Comparison of ENCODE assay signal across 29 mouse cellular contexts in genomic region chr2:32818208-32818607, GRCm38 (mm10). TPM values are rescaled to one million over a fixed set of nuclear protein-coding genes. Genes with fewer than 3 reads are reported as not detected.
A peak's percentile ranks its signal among the peaks of the same experiment; 100 is the strongest.
DNase-seq lines count a peak whose midpoint lies in the region; ATAC-seq and TF ChIP-seq lines count a peak whose summit lies in the region.
"Had no signal": no experiment of that assay in that cellular context is flagged by ENCODE, and none has a peak within 500 bp of the region (broad histone marks: within the 10 kb centered on the region; RNA-seq: fewer than 3 reads in every experiment).

No protein-coding gene starts in this region.

- TF ChIP-seq CTCF in layer of hippocampus, adult 2 months (conservative IDR thresholded peaks at IDR 0.05), result no peak
- TF ChIP-seq CTCF in forebrain, postnatal 0 days (IDR thresholded peaks at IDR 0.05; ENCODE audit: low read depth), result no peak

- ATAC-seq in forebrain, embryonic 15.5 days (replicated peaks), result no peak
- no peak for ATAC-seq in forebrain, embryonic 12.5 days (ENCODE audit: low FRiP score)
- no peak for ATAC-seq in forebrain, postnatal 0 days
- ATAC-seq: Patski had no signal

- peaks cover 46% of the 10 kb centered on the region for H3K36me3 ChIP-seq in forebrain, embryonic 15.5 days
- peaks cover 13% of the 10 kb centered on the region for H3K36me3 ChIP-seq in forebrain, embryonic 12.5 days (replicated peaks)
- peaks cover 49% of the 10 kb centered on the region for H3K36me3 ChIP-seq in forebrain, postnatal 0 days (ENCODE audit: insufficient read depth)

- no peak overlapping the region for H3K4me3 ChIP-seq in forebrain, embryonic 15.5 days
- no peak overlapping the region for H3K4me3 ChIP-seq in forebrain, embryonic 12.5 days (replicated peaks)
- no peak overlapping the region for H3K4me3 ChIP-seq in layer of hippocampus, adult 2 months
- H3K4me3 ChIP-seq in forebrain, postnatal 0 days (ENCODE audit: low read depth, low read length), result no peak overlapping the region
- H3K4me3 ChIP-seq: embryonic facial prominence, embryonic 12.5 days; embryonic facial prominence, embryonic 15.5 days; heart, adult 2 months; heart, embryonic 10.5 days; heart, embryonic 13.5 days; hindbrain, embryonic 12.5 days had no signal

- whole genome bisulfite sequencing in forebrain, embryonic 15.5 days, result 92% methylated on average over 5 of the region's 5 CpGs
- 88% methylated on average over 5 of the region's 5 CpGs for WGBS in forebrain, embryonic 12.5 days
- WGBS in forebrain, postnatal 0 days, result 96% methylated on average over 5 of the region's 5 CpGs

- H3K9me3 ChIP-seq in forebrain, embryonic 15.5 days, result no peaks in the 10 kb centered on the region
- H3K9me3 ChIP-seq in forebrain, embryonic 12.5 days, result no peaks in the 10 kb centered on the region
- no peaks in the 10 kb centered on the region for H3K9me3 ChIP-seq in forebrain, postnatal 0 days (ENCODE audit: low read length)
- H3K9me3 ChIP-seq: embryonic facial prominence, embryonic 12.5 days; embryonic facial prominence, embryonic 15.5 days; G1E; heart, embryonic 10.5 days; heart, embryonic 13.5 days; hindbrain, embryonic 12.5 days had no signal

- no peak overlapping the region for H3K4me2 ChIP-seq in forebrain, embryonic 15.5 days (replicated peaks)
- H3K4me2 ChIP-seq in forebrain, embryonic 12.5 days, result no peak overlapping the region
- H3K4me2 ChIP-seq in forebrain, postnatal 0 days (ENCODE audit: low read depth), result no peak overlapping the region
- H3K4me2 ChIP-seq: embryonic facial prominence, embryonic 12.5 days; embryonic facial prominence, embryonic 15.5 days; heart, embryonic 13.5 days; hindbrain, embryonic 12.5 days had no signal

- no peaks in the 10 kb centered on the region for H3K27me3 ChIP-seq in forebrain, embryonic 15.5 days
- H3K27me3 ChIP-seq in forebrain, embryonic 12.5 days, result no peaks in the 10 kb centered on the region
- no peaks in the 10 kb centered on the region for H3K27me3 ChIP-seq in forebrain, postnatal 0 days (ENCODE audit: insufficient read depth, low read length)
- H3K27me3 ChIP-seq: CH12.LX; embryonic facial prominence, embryonic 12.5 days; embryonic facial prominence, embryonic 15.5 days; heart, embryonic 13.5 days; hindbrain, embryonic 12.5 days; Patski had no signal

- DNase-seq in cerebellum, postnatal 10 days, result peak; percentile 54 to 58
- DNase-seq in cerebellum, adult 11 months, result no peak
- no peak for DNase-seq in layer of hippocampus, adult 2 months (ENCODE audit: low spot score in 2 of 2)
- DNase-seq in layer of hippocampus, adult 11-12 months (ENCODE audit: low spot score), result no peak
- DNase-seq in forebrain, postnatal 0 days, result no peak
- DNase-seq: adrenal gland, postnatal 10 days; adrenal gland, postnatal 36 days; B cell, adult 2 months; cerebellum, adult 8-10 months; gastrocnemius, postnatal 10 days; gastrocnemius, postnatal 36 days; heart, adult 2 months; heart, postnatal 14 days; heart, postnatal 4 days; kidney, adult 11 months; kidney, adult 8-10 months had no signal

- peak overlapping the region; percentile 88 for H3K27ac ChIP-seq in forebrain, embryonic 15.5 days (replicated peaks)
- no peak overlapping the region for H3K27ac ChIP-seq in forebrain, embryonic 12.5 days
- peak overlapping the region; percentile 80; the same call in 1 of the 2 replicates for H3K27ac ChIP-seq in layer of hippocampus, adult 2 months
- H3K27ac ChIP-seq in forebrain, postnatal 0 days (ENCODE audit: low read depth, low read length), result 0 out of 2 replicates have a peak overlapping the region, but pooled peaks have one; percentile 75
- H3K27ac ChIP-seq: embryonic facial prominence, embryonic 12.5 days; embryonic facial prominence, embryonic 15.5 days; heart, adult 2 months; heart, embryonic 10.5 days; heart, embryonic 13.5 days; hindbrain, embryonic 12.5 days had no signal

- H3K4me1 ChIP-seq in forebrain, embryonic 15.5 days, result peaks cover 14% of the 10 kb centered on the region
- peaks cover 9% of the 10 kb centered on the region for H3K4me1 ChIP-seq in forebrain, embryonic 12.5 days
- H3K4me1 ChIP-seq in forebrain, postnatal 0 days (ENCODE audit: insufficient read depth), result no peaks in the 10 kb centered on the region
- H3K4me1 ChIP-seq: embryonic facial prominence, embryonic 15.5 days had no signal

- no peak overlapping the region for H3K9ac ChIP-seq in forebrain, embryonic 15.5 days (replicated peaks)
- H3K9ac ChIP-seq in forebrain, embryonic 12.5 days, result no peak overlapping the region
- H3K9ac ChIP-seq in forebrain, postnatal 0 days, result no peak overlapping the region
- H3K9ac ChIP-seq: embryonic facial prominence, embryonic 12.5 days; embryonic facial prominence, embryonic 15.5 days; heart, embryonic 13.5 days; hindbrain, embryonic 12.5 days had no signal

RNA-seq across cellular contexts. Expression of gene Stxbp1, which starts 28.8 kb away (rescaled TPM):
- 191 and 197 TPM in 2 replicates for polyA plus RNA-seq in forebrain, embryonic 15.5 days (2015; fragmentation: Nextera tagmentation; extraction: Ambion mirVana)
- 68.5 and 73.5 TPM in 2 replicates for polyA plus RNA-seq in forebrain, embryonic 12.5 days (2016; fragmentation: Nextera tagmentation; extraction: Ambion mirVana)
- total RNA-seq in layer of hippocampus, adult 2 months (2021), result 100 to 1,000 TPM; 550 to 603 TPM
- 109 and 135 TPM in 2 replicates for total RNA-seq in forebrain, postnatal 0 days (2014; rRNA removed)
- 268 and 350 TPM in 2 replicates for polyA plus RNA-seq in forebrain, postnatal 0 days (2015; fragmentation: Nextera tagmentation; extraction: Ambion mirVana)

RNA-seq across cellular contexts. Expression of gene Cfap157, which starts 34.0 kb away (rescaled TPM):
- 0.61 and 1.0 TPM in 2 replicates for polyA plus RNA-seq in forebrain, embryonic 15.5 days (2015; fragmentation: Nextera tagmentation; extraction: Ambion mirVana)
- 0.15 and 0.45 TPM in 2 replicates for polyA plus RNA-seq in forebrain, embryonic 12.5 days (2016; fragmentation: Nextera tagmentation; extraction: Ambion mirVana)
- 1 to 10 TPM in 1 of 2 experiments, not detected in 1; 2.0 TPM for total RNA-seq in layer of hippocampus, adult 2 months (2021)
- total RNA-seq in forebrain, postnatal 0 days (2014; rRNA removed), result 1.0 and 1.2 TPM in 2 replicates
- polyA plus RNA-seq in forebrain, postnatal 0 days (2015; fragmentation: Nextera tagmentation; extraction: Ambion mirVana), result 0.94 and 2.8 TPM in 2 replicates
- total RNA-seq: adrenal gland, postnatal 10 days; adrenal gland, postnatal 36 days; CH12.LX; common myeloid progenitor, adult 5-6 weeks; gastrocnemius, adult 18-20 months; gastrocnemius, postnatal 10 days; gastrocnemius, postnatal 36 days; granulocyte monocyte progenitor cell, adult 5-6 weeks; heart, adult 2 months; heart, postnatal 4 days had no signal
- polyA plus RNA-seq: G1E had no signal

RNA-seq across cellular contexts. Expression of gene Ptrh1, which starts 42.6 kb away (rescaled TPM):
- 4.8 and 6.6 TPM in 2 replicates for polyA plus RNA-seq in forebrain, embryonic 15.5 days (2015; fragmentation: Nextera tagmentation; extraction: Ambion mirVana)
- polyA plus RNA-seq in forebrain, embryonic 12.5 days (2016; fragmentation: Nextera tagmentation; extraction: Ambion mirVana), result 3.9 and 5.3 TPM in 2 replicates
- total RNA-seq in layer of hippocampus, adult 2 months (2021), result 1 to 10 TPM; 5.9 to 6.4 TPM
- 2.4 and 5.5 TPM in 2 replicates for total RNA-seq in forebrain, postnatal 0 days (2014; rRNA removed)
- 4.0 and 4.8 TPM in 2 replicates for polyA plus RNA-seq in forebrain, postnatal 0 days (2015; fragmentation: Nextera tagmentation; extraction: Ambion mirVana)

RNA-seq across cellular contexts. Expression of gene Ttc16, which starts 42.8 kb away (rescaled TPM):
- polyA plus RNA-seq in forebrain, embryonic 15.5 days (2015; fragmentation: Nextera tagmentation; extraction: Ambion mirVana), result 0.61 and 0.66 TPM in 2 replicates
- polyA plus RNA-seq in forebrain, embryonic 12.5 days (2016; fragmentation: Nextera tagmentation; extraction: Ambion mirVana), result 0.46 and 0.67 TPM in 2 replicates
- total RNA-seq in layer of hippocampus, adult 2 months (2021), result under 1 TPM; 0.69 to 0.82 TPM
- total RNA-seq in forebrain, postnatal 0 days (2014; rRNA removed), result 1.00 and 1.8 TPM in 2 replicates
- 0.68 and 1.2 TPM in 2 replicates for polyA plus RNA-seq in forebrain, postnatal 0 days (2015; fragmentation: Nextera tagmentation; extraction: Ambion mirVana)
- total RNA-seq: common myeloid progenitor, adult 5-6 weeks; gastrocnemius, postnatal 36 days had no signal

RNA-seq across cellular contexts. Expression of gene Fam129b, which starts 57.7 kb away (rescaled TPM):
- 33.5 TPM in 2 replicates for polyA plus RNA-seq in forebrain, embryonic 15.5 days (2015; fragmentation: Nextera tagmentation; extraction: Ambion mirVana)
- polyA plus RNA-seq in forebrain, embryonic 12.5 days (2016; fragmentation: Nextera tagmentation; extraction: Ambion mirVana), result 24.6 and 27.3 TPM in 2 replicates
- 10 to 100 TPM; 14.5 to 14.9 TPM for total RNA-seq in layer of hippocampus, adult 2 months (2021)
- 38.1 and 43.9 TPM in 2 replicates for total RNA-seq in forebrain, postnatal 0 days (2014; rRNA removed)
- polyA plus RNA-seq in forebrain, postnatal 0 days (2015; fragmentation: Nextera tagmentation; extraction: Ambion mirVana), result 26.6 and 27.7 TPM in 2 replicates

Comparison
In these comparisons a context has a peak if more than half of its experiments do, and no peak if none do; other contexts are left out.
1. DNase-seq: peak in cerebellum, postnatal 10 days (2 of 2); none in cerebellum, adult 11 months (single experiment), layer of hippocampus, adult 2 months (0 of 2), layer of hippocampus, adult 11-12 months (single experiment) and forebrain, postnatal 0 days (single experiment).